Mouse (Mus musculus): ENCODE measurements around the gene B9d1.

The B9d1 gene

DNA sequence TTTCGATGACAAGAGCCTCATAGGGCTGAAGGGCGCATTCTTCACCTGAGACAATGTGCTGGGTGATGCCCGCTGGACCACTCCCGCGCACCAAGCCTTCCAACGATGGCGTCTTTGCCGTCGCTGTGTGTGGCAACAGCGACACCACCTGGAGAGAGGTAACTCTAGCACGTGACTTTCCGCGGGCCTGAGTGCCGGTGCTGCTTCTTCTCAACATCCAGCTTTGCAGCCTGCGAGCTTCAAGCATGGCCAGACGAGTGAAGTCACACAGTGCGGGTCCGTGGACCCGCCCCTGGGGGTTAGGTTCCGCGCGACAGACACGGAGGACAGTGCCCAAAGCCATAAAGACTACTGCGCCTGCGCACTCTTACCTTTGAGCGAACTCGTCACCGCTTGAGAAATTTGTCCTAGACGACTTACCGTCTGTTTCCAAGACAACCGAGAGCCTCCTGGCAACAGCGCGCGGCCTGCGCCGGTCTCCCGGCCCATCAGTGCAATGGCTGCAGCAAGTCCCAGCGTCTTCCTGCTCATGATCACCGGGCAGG is at the start of gene B9d1:
TSS of gene B9d1 (plus strand) at position 432 of the 545 bp plus-strand sequence.
- DNase-seq (ENCODE audit: low spot score in 2 of 2), result peak; percentile 93 to 96

GRCm38 (mm10) chr11:61464071-61464470 is 40.9 kb upstream of the B9d1 start:
- no peak for DNase-seq (ENCODE audit: low spot score in 2 of 2)

DNA sequence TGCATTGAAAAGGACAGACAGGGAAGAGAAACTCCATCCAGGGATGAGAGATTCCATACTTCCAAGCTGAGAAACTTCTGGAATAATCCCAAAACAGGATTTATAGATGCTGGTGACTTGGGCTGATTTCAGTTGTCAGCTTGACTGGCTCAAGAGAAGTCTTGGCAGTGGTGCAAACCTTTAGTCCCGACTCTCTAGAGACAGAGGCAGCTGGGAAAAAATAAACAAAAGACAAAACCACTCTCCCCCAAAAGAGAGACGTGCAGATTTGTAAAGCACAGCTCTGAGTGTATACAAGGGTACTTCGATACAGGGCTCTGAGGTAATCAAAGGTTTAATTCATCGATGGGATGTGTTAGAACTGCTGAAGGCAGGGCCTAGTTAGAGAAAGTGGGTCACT is 39.5 kb upstream of the B9d1 start:
- no peak for DNase-seq (ENCODE audit: low spot score in 2 of 2)

DNA sequence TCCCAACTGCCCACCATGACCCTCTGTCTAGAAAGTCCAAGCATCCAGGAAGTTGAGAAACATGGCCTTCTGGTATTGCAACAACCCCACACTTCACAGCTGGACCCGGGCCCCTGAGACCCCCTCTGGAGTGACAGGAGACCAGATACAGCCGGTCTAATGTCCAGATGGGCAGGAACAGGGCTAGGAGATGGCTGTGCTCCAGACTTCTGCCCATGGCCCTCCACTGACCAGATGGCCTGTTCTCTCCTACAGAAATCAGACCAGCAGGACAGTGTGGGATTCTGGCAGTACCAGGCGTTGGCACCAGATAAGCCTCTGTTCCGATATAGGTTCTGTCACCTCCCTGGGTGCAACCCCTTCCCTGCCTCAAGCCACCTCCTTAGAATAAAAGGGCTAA is 36.4 kb upstream of the B9d1 start:
- no peak for DNase-seq (ENCODE audit: low spot score in 2 of 2)

- DNase-seq (ENCODE audit: low spot score in 2 of 2), result no peak
These were observed 35.5 kb upstream of the B9d1 start for GRCm38 (mm10) chr11:61469317-61469917.

GRCm38 (mm10) chr11:61470880-61471279 is 34.1 kb upstream of the B9d1 start:
- DNase-seq (ENCODE audit: low spot score in 2 of 2), result no peak

DNA sequence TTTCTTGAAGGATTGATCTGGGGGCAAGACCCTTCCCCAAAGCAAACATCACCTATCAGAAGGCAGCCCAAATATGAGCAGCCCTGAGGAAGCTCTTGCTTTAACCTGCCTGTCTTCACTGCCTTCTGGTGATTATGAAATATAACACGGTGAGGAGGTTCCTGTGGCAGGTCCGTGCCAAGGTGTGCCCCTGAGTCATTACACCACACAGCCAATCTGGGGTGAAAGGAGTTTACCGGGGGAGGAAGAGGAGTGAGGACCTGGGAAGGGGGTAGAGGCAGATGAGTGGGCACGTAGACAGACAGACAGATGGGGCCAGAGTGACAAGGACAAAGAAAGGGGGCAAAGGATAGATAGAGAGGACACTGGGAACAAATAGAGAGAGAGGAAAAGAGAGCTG is 31.3 kb upstream of the B9d1 start:
- DNase-seq (ENCODE audit: low spot score in 2 of 2), result no peak

DNA sequence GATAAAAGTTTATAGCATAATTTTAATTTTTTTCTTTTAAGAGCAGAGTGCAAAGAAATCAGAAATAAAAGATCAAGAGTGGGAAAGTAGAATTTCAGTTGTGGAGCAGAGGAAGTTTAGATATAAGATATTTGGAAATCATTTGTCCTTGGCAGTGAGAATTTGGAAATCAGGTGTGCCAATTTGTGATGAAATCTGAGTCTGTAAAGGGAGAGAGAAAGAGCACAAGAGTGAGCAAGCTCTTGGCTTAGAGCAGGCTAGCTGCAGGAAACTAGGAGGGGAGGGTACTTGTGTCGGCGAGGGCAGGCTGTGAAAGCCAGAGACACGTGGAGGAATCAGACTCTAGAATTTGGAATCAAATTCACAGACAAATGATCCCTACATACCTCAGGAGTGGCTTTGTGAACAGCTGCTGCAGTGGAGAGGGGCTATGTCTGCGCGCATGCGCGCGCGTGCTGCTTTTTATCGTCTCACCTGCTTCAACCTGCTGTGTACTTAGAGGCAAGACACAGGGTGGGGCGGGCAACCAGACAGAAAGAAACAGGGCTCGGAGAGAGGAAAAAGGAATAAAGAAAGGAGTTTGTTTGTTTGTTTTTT is 28.1 kb upstream of the B9d1 start:
- no peak for DNase-seq (ENCODE audit: low spot score in 2 of 2)

- no peak for DNase-seq (ENCODE audit: low spot score in 2 of 2)
These were observed 27.1 kb upstream of the B9d1 start for GRCm38 (mm10) chr11:61477566-61478508.

DNA sequence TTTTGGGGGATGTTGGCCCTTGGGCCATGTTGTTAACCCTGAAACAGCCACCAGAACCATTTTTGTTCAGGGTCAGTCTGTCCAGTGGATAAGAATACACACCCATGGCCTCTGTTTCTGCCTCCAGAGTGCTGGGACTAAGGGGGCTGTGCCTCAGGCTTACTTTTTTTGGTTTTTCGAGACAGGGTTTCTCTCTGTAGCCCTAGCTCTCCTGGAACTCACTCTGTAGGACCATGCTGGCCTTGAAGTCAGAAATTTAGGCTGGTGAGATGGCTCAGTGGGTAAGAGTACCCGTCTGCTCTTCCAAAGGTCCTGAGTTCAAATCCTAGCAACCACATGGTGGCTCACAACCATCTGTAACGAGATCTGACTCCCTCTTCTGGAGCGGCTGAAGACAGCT is 26.2 kb upstream of the B9d1 start:
- DNase-seq (ENCODE audit: low spot score in 2 of 2), result no peak

DNA sequence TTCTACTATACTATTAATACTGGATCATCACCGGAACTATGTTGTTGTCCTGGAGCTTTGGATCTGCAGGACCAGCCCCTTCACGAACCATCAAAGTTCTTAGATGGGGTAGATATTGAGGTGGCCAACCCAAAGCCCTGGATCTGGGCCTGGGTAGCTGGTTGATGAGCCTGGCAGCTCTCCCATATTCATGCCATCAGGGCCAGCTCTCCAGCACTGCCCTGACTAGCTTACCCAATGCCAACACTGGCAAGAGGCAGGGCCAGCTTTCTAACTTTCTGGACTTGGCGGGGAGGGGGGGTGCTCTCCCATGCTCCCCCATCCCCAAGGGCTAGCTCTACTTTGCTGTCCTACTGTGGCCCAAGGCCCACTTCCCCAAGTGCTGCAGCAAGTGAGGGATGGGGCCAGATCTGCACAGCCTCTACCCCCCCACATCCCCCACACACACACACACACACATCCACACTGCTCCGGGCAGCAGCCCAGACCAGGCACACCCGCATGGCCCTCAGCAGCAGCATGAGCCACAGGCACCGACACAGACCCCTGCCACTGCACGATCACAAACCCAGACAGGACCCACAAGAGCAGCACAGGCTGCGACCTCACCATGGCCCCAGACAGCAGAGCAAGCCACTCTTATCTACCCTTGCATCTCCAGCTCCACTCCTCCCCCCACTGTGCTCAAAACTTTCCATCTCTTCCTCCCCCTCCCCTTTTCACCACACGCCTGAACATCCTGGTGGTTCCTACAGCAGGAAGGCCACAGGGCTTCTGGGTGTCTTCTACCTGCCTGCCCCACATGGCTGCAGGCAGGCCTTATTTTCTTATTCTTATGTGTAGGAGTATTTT is 23.5 kb upstream of the B9d1 start:
- no peak for DNase-seq (ENCODE audit: low spot score in 2 of 2)

- no peak for DNase-seq (ENCODE audit: low spot score in 2 of 2)
These were observed 21.6 kb upstream of the B9d1 start for GRCm38 (mm10) chr11:61483226-61483845.

DNA sequence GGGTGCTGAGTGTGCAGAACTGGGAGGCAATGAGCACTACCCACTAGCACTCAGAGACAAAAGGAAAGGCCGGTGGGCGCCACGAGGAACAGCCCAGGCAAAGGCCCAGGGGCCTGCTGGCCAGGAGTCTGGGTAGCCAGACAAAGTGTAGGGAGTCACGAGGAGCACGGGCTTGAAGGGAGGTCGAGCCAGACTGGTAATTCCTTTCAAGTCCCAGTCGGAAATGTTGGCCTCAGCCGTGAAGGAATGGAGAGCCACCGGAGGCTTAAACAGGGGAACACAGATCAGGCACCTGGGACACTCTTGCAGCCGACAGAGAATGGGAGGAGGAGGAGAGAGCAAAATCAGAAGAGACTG is 20.7 kb upstream of the B9d1 start:
- no peak for DNase-seq (ENCODE audit: low spot score in 2 of 2)

DNA sequence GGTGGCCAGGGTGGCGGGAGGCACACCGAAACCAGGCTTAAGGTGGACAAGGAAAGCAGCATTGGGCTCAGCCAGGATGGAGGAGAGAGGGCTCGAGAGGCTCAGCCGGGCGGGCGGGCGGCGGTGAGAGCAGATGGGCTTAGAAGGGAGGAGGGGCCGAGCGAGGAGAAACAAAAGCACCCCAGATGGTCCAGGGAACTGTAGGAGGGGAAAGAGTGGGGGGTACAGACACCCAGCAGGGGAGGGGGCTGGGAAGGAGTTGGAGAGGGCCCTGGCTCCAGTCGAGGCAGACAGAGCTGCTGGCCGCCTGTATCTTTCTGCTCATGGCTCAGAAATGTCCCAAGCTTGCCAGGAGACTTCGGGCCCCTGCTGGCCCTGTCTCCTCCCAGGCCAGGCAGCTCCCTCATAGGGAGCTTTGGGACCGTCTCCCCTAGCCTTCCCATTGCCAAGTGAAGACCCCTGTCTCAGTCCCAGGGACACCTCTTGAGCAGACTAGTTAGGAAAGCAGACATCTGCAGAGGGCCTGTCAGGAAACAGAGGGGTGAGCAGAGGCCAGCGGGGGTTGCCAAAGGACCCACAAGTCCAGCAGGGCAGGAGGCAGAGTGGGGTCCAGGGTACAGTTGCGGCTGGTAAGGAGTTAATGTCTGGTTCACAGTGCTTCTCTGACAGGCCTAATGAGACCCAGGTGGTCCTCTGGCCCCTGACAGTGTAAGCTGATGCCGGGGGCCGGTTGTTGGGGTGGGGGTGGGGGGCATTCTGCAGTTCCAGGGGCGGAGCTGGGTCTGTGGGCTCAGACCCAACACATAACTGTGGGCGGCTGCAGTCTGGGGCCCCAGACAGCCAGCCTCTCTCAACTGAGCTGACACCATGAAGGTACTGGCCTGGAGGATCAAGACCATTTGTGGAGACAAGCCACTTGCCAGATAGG is 20.1 kb upstream of the B9d1 start, which contains the start of gene Mfap4:
TSS of gene Mfap4 (plus strand) at position 819 of the 928 bp plus-strand sequence.
- DNase-seq (ENCODE audit: low spot score in 2 of 2), result peak in 1 of 2 experiments; percentile 34

- no peak for DNase-seq (ENCODE audit: low spot score in 2 of 2)
These were observed 19.1 kb upstream of the B9d1 start for GRCm38 (mm10) chr11:61485541-61486457.

GRCm38 (mm10) chr11:61486458-61487219 is 18.3 kb upstream of the B9d1 start:
- DNase-seq (ENCODE audit: low spot score in 2 of 2), result no peak

DNA sequence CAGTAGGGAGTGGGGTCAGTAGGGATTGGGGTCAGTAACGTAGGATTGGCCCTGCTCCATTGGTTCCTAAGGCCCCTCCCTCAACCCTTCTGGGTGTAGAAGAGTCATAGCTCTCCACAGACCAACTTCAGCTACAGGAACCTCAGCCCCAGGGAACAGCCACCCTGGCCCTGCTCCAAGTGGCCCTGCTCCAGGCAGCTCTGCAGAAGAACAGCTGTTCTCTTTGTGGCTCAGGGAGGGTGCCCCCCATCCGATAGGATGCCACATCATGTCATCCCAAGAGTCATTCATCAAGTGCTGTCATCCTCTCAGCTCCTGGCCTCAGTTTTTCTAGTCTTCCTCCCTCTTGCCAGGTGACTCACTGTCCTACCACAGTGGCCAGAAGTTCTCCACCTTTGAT is 17.5 kb upstream of the B9d1 start:
- DNase-seq (ENCODE audit: low spot score in 2 of 2), result peak in 1 of 2 experiments; percentile 39

GRCm38 (mm10) chr11:61487936-61488335 is 17.0 kb upstream of the B9d1 start:
- DNase-seq (ENCODE audit: low spot score in 2 of 2), result no peak
